Mouse (Mus musculus) bone marrow macrophage, adult 2 months (primary cell): Measurements from ENCODE around the gene Aldh1l1. TPM values are rescaled to one million over a fixed set of nuclear protein-coding genes. Genes with fewer than 3 reads are reported as not detected.

Experiments
- H3K27ac ChIP-seq: 2 replicates; pipeline ENCODE4 v1.5.1; 2012; ENCODE audit warnings: low read depth, low read length; ENCODE audit not compliant: insufficient read depth
- H3K4me1 ChIP-seq: 2 replicates; pipeline ENCODE4 v1.6.1; 2012; ENCODE audit warnings: low read length; ENCODE audit not compliant: control insufficient read depth, insufficient read depth
- H3K4me3 ChIP-seq: 2 replicates; pipeline ENCODE4 v1.5.1; 2012; ENCODE audit warnings: mild to moderate bottlenecking, low read length, moderate library complexity; ENCODE audit not compliant: insufficient read depth
- CTCF ChIP-seq: IDR thresholded peaks from 2 replicates; pipeline ENCODE4 v1.5.1; 2012; ENCODE audit warnings: low read depth, mild to moderate bottlenecking, low read length, moderate library complexity
- POLR2A ChIP-seq: IDR thresholded peaks from 2 replicates; pipeline ENCODE4 v1.6.1; 2012; ENCODE audit warnings: mild to moderate bottlenecking, low read depth, low read length, borderline replicate concordance
- polyA plus RNA-seq: library from polyadenylated mRNA; stranded (reverse); fragments of >200 nt; gene quantifications from 2 replicates; pipeline ENCODE4 v1.2.4, GENCODE M21; 2012; ENCODE audit not compliant: missing spikeins, insufficient read depth, insufficient read length

Aldh1l1 gene
- polyA plus RNA-seq, 1 experiment, result 7.8 TPM

DNA sequence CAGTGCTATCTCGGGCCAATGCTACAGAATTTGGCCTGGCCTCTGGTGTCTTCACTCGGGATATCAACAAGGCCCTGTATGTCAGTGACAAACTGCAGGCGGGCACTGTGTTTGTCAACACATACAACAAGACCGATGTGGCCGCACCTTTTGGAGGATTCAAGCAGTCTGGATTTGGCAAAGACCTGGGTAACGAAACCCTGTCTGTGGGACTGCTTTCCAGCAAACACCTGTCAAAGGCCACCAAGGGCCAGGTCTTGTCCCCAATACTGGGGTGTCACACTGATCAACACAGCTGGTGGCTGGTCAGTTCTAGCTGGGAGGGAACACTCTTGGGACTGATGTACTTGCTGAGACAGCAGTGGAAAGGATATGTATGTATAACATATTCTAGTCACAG, 112.0 kb downstream of the Aldh1l1 start:
- Histone ChIP-seq H3K27ac (no peak overlapping the region), H3K4me3 (no peak overlapping the region), H3K4me1 (peaks cover 13% of the 10 kb centered on the region)
- TF ChIP-seq POLR2A, result no peak

DNA sequence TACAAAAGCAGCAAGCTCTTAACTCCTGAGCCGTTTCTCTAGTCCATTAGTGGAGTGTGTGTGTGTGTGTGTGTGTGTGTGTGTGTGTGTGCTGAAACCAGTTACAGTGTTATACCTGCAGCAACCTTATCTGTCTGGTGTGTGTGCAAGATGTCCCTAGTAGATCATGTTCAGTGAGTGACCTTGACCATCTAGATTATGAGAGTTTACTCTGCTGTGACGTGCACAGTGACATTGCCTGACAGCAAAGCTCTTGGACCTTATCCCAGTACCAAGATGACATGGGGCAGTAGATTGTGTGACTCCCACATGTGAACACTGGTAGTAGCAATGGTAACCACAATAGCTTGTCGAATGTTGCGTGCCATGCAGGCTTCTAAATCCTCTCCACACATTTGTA, 114.1 kb downstream of the Aldh1l1 start:
- TF ChIP-seq POLR2A (no peak), CTCF (no peak)
- no peak overlapping the region for H3K27ac ChIP-seq
- H3K4me1 ChIP-seq, result peaks cover 17% of the 10 kb centered on the region
- no peak overlapping the region for H3K4me3 ChIP-seq

- peaks cover 20% of the 10 kb centered on the region for H3K4me1 ChIP-seq
- no peak overlapping the region for H3K4me3 ChIP-seq
- no peak for TF ChIP-seq CTCF
- no peak for TF ChIP-seq POLR2A
- no peak overlapping the region for H3K27ac ChIP-seq
These were observed 115.5 kb downstream of the Aldh1l1 start for GRCm38 (mm10) chr6:90601736-90602135.

- Histone ChIP-seq H3K4me3 (no peak overlapping the region), H3K4me1 (peaks cover 16% of the 10 kb centered on the region), H3K27ac (no peak overlapping the region)
These were observed 116.1 kb downstream of the Aldh1l1 start for GRCm38 (mm10) chr6:90602304-90602703.

GRCm38 (mm10) chr6:90603126-90603525, 116.9 kb downstream of the Aldh1l1 start:
- TF ChIP-seq CTCF (no peak), POLR2A (no peak)
- Histone ChIP-seq H3K4me1 (peaks cover 9% of the 10 kb centered on the region), H3K4me3 (no peak overlapping the region), H3K27ac (no peak overlapping the region)

More at GRCm38 (mm10) chr6:90602304-90602703, 116.1 kb downstream of the Aldh1l1 start:
- no peak for TF ChIP-seq CTCF
- TF ChIP-seq POLR2A, result no peak

DNA sequence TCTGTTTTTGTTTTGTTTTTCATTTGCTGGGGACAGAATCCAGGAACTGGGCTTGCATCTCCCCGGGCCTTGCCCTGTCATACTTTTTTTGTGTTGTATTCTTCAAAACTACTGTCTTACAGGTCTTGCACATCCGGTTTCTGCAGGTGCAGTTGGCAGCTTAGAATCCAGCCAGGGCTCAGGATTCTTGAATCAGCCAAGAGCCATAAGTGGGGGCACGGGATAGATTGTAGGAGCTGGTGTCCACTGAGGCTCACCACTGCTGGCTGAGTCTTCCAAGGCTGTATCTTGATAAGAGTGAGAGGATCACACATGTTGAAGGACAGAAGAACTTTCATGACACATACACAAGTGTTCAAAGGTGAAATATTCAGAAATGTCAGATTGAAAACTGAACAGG, 117.9 kb downstream of the Aldh1l1 start:
- Histone ChIP-seq H3K4me3 (no peak overlapping the region), H3K27ac (0 out of 2 replicates have a peak overlapping the region, but pooled peaks have one; percentile 3), H3K4me1 (peaks cover 6% of the 10 kb centered on the region)
- TF ChIP-seq CTCF (no peak), POLR2A (no peak)

DNA sequence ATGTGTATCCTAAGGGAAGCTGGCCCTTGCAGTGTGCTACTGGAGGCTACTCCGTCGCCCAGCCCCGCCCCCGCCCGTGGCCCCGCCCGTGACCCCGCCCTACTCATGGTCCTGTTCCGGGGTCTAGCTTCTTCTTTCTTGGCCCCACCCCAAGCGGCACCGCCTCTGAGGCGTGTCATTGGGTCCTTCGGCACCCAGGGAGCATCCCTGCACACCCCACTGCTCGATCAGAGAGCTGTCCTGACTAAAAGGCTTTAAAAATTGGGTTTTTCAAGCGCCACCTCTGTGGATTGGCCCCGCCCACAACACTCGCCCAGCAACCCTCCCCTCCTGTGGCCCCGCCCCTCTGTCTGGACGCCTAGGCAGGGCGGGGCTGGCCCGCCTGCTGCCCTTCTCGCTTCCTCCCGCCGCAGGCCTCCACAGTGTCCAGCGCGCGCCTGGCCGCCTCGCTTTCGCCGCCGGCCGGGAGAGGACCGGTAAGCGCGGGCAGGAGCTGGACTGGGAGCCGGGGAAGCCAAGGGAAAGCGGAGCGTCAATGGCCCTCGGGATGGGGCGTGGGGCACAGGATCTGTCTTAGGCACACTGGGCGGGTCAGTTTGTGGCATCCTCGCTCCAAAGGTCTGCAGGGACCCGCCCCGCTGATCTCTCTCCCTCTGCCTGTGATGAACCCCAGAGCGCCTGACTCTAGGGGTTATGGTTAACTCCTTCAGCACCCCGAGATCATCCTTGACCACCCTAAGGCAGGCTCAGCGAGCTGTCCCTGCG, 118.5 kb downstream of the Aldh1l1 start, which contains the start of gene Slc41a3:
Slc41a3 (plus strand) TSS at position 193 of the 765 bp plus-strand sequence.
- Histone ChIP-seq H3K27ac (peak within 1 kb of the TSS; percentile 85), H3K4me1 (peaks cover 8% of the 10 kb centered on the region), H3K4me3 (peak within 1 kb of the TSS; percentile 69)
- 0 out of 2 replicates have a peak, but pooled peaks have one; percentile 37 for TF ChIP-seq POLR2A
- no peak for TF ChIP-seq CTCF

GRCm38 (mm10) chr6:90605298-90605665, 119.1 kb downstream of the Aldh1l1 start:
- Histone ChIP-seq H3K4me3 (peak overlapping the region; percentile 69), H3K4me1 (peaks cover 8% of the 10 kb centered on the region), H3K27ac (peak overlapping the region; percentile 85)
- TF ChIP-seq POLR2A, result no peak
- no peak for TF ChIP-seq CTCF

GRCm38 (mm10) chr6:90606538-90606937, 120.3 kb downstream of the Aldh1l1 start:
- TF ChIP-seq CTCF, result peak; percentile 94
- TF ChIP-seq POLR2A, result no peak
- Histone ChIP-seq H3K4me3 (no peak overlapping the region), H3K27ac (no peak overlapping the region), H3K4me1 (peaks cover 8% of the 10 kb centered on the region)

- no peak overlapping the region for H3K27ac ChIP-seq
- no peak overlapping the region for H3K4me3 ChIP-seq
- TF ChIP-seq CTCF (peak; percentile 92), POLR2A (no peak)
- H3K4me1 ChIP-seq, result peaks cover 8% of the 10 kb centered on the region
These were observed 121.0 kb downstream of the Aldh1l1 start for GRCm38 (mm10) chr6:90607196-90607595.
